Mouse (Mus musculus): ENCODE data around the gene Arfgef2. TPM values are rescaled to one million over a fixed set of nuclear protein-coding genes. Genes with fewer than 3 reads are reported as not detected.

Gene Arfgef2
- total and polyA plus RNA-seq, 3 experiments = 9.2 to 18.7 (median 11.2) TPM

GRCm38 (mm10) chr2:166828306-166828705, 22.9 kb downstream of the Arfgef2 start:
- H3K4me3 ChIP-seq (replicated peaks in 1 of 3; ENCODE audit: low read depth in 2 of 3, low read length in 2 of 3, poor library complexity in 1 of 3) = no peak overlapping the region
- DNase-seq (ENCODE audit: extremely low read depth) = no peak
- H3K4me2 ChIP-seq (ENCODE audit: insufficient read depth, low read depth, poor library complexity, severe bottlenecking) = no peak overlapping the region
- TF ChIP-seq JUND (conservative IDR thresholded peaks at IDR 0.05; ENCODE audit: low read depth, low read length) (no peak), MXI1 (IDR thresholded peaks at IDR 0.05; ENCODE audit: low read depth, low read length) (no peak), TBP (conservative IDR thresholded peaks at IDR 0.05; ENCODE audit: low read depth, low read length) (no peak), ETS1 (conservative IDR thresholded peaks at IDR 0.05; ENCODE audit: low read depth, low read length) (no peak), EP300 (IDR thresholded peaks at IDR 0.05; ENCODE audit: low read length) (no peak), ZKSCAN1 (IDR thresholded peaks at IDR 0.05; ENCODE audit: borderline replicate concordance, low read depth, low read length) (no peak), MEF2A (IDR thresholded peaks at IDR 0.05; ENCODE audit: borderline replicate concordance, low read depth, low read length) (no peak)
- no peak overlapping the region for H3K27ac ChIP-seq (ENCODE audit: insufficient read depth, low read depth)
- dilution Hi-C loops (cut with MboI; ENCODE audit: extremely low pct_ligation_motif_present, extremely low pct_unique_long_range_greater_than_20kb, low sequenced_read_pairs) (no loop called here), in situ Hi-C loops (cut with MboI; ENCODE audit: low pct_ligation_motif_present, low pct_unique_long_range_greater_than_20kb, low sequenced_read_pairs) (no loop called here)
- peaks cover 5 to 43% of the 10 kb centered on the region in 2 experiments for H3K36me3 ChIP-seq (replicated peaks in 1 of 2; ENCODE audit: control insufficient read depth in 1 of 2, insufficient read depth in 1 of 2, low read length in 1 of 2)
- no peaks in the 10 kb centered on the region for H3K79me2 ChIP-seq (replicated peaks; ENCODE audit: control insufficient read depth, extremely low read depth, insufficient read depth, poor library complexity, severe bottlenecking)
- H3K9ac ChIP-seq (ENCODE audit: insufficient read depth, low read depth) = no peak overlapping the region
- H3K27me3 ChIP-seq (replicated peaks) = no peaks in the 10 kb centered on the region
- peaks cover 5 to 33% of the 10 kb centered on the region in 2 experiments; a peak in 3 of 4 replicates for H3K4me1 ChIP-seq (ENCODE audit: control insufficient read depth in 1 of 2, insufficient read depth in 2 of 2)
- no peaks in the 10 kb centered on the region for H3K9me3 ChIP-seq (replicated peaks; ENCODE audit: low read length)

GRCm38 (mm10) chr2:166830350-166830749, 25.0 kb downstream of the Arfgef2 start:
- Histone ChIP-seq H3K4me2 (ENCODE audit: insufficient read depth, low read depth, poor library complexity, severe bottlenecking) (no peak overlapping the region), H3K9ac (ENCODE audit: insufficient read depth, low read depth) (no peak overlapping the region), H3K4me3 (replicated peaks in 1 of 3; ENCODE audit: low read depth in 2 of 3, low read length in 2 of 3, poor library complexity in 1 of 3) (no peak overlapping the region), H3K9me3 (replicated peaks; ENCODE audit: low read length) (no peaks in the 10 kb centered on the region), H3K27ac (ENCODE audit: insufficient read depth, low read depth) (no peak overlapping the region), H3K36me3 (replicated peaks in 1 of 2; ENCODE audit: control insufficient read depth in 1 of 2, insufficient read depth in 1 of 2, low read length in 1 of 2) (peaks cover 10 to 58% of the 10 kb centered on the region in 2 experiments), H3K79me2 (replicated peaks; ENCODE audit: control insufficient read depth, extremely low read depth, insufficient read depth, poor library complexity, severe bottlenecking) (no peaks in the 10 kb centered on the region), H3K4me1 (ENCODE audit: control insufficient read depth in 1 of 2, insufficient read depth in 2 of 2) (peaks cover 5 to 25% of the 10 kb centered on the region in 2 experiments; a peak in 3 of 4 replicates), H3K27me3 (replicated peaks) (no peaks in the 10 kb centered on the region)
- no peak for DNase-seq (ENCODE audit: extremely low read depth)
- in situ Hi-C loops (cut with MboI; ENCODE audit: low pct_ligation_motif_present, low pct_unique_long_range_greater_than_20kb, low sequenced_read_pairs) (no loop called here), dilution Hi-C loops (cut with MboI; ENCODE audit: extremely low pct_ligation_motif_present, extremely low pct_unique_long_range_greater_than_20kb, low sequenced_read_pairs) (no loop called here)
- TF ChIP-seq ZC3H11A (IDR thresholded peaks at IDR 0.05; ENCODE audit: low read depth, low read length) (no peak), CTCF (conservative IDR thresholded peaks at IDR 0.05 in 1 of 2, IDR thresholded peaks at IDR 0.05 in 1 of 2; ENCODE audit: low read depth in 2 of 2, low read length in 2 of 2) (no peak), RAD21 (IDR thresholded peaks at IDR 0.05; ENCODE audit: low read depth, low read length) (no peak), HCFC1 (IDR thresholded peaks at IDR 0.05; ENCODE audit: low read depth, low read length) (no peak), ELF1 (IDR thresholded peaks at IDR 0.05; ENCODE audit: low read depth, low read length) (no peak), USF1 (IDR thresholded peaks at IDR 0.05; ENCODE audit: low read depth, low read length) (no peak), MXI1 (IDR thresholded peaks at IDR 0.05; ENCODE audit: low read depth, low read length) (no peak), CHD1 (IDR thresholded peaks at IDR 0.05; ENCODE audit: low read depth, low read length) (no peak), ZNF384 (IDR thresholded peaks at IDR 0.05; ENCODE audit: low read depth, low read length) (no peak)
